Mouse (Mus musculus) embryonic facial prominence, embryonic 10.5 days (tissue): ENCODE results near the gene Gstm4. TPM values are rescaled to one million over a fixed set of nuclear protein-coding genes. Genes with fewer than 3 reads are reported as not detected.
"Not testable (repeated sequence)": the region's sequence is repeated elsewhere in the genome, so short reads cannot be mapped to it uniquely, and the experiment has no call there.

Experiments used
- DNase-seq: peaks from one replicate; pipeline ENCODE4 v3.0.0-alpha.2; 2017; ENCODE audit warnings: low spot score
- H3K27ac ChIP-seq: fragments of 300-500 bp; sonication (generic); replicated peaks from 2 replicates; pipeline ENCODE4 v1.5.1; 2016; ENCODE audit warnings: mild to moderate bottlenecking
- H3K27me3 ChIP-seq: fragments of 300-500 bp; sonication (generic); replicated peaks from 2 replicates; pipeline ENCODE4 v1.6.1; 2016; ENCODE audit warnings: low read depth, mild to moderate bottlenecking; ENCODE audit not compliant: poor library complexity, severe bottlenecking
- H3K36me3 ChIP-seq: fragments of 300-500 bp; sonication (generic); replicated peaks from 2 replicates; pipeline ENCODE4 v1.6.1; 2016; ENCODE audit warnings: mild to moderate bottlenecking, moderate library complexity
- H3K4me1 ChIP-seq: fragments of 300-500 bp; sonication (generic); 2 replicates; pipeline ENCODE4 v1.6.1; 2016
- H3K4me3 ChIP-seq: fragments of 300-500 bp; sonication (generic); 2 replicates; pipeline ENCODE4 v1.5.1; 2016; ENCODE audit warnings: mild to moderate bottlenecking, moderate library complexity
- H3K9me3 ChIP-seq: fragments of 300-500 bp; sonication (generic); 2 replicates; pipeline ENCODE4 v1.6.1; 2016; ENCODE audit warnings: mild to moderate bottlenecking
- WGBS: fragments of 180-500 bp; shearing (Covaris S2); methylation state at CpG from one replicate; pipeline ENCODE4 v1.1.7; 2016; 5-methylcytosine and 5-hydroxymethylcytosine counted together
- polyA plus RNA-seq: library from polyadenylated mRNA; unstranded; fragments of >200 nt; fragmentation: Nextera tagmentation; extraction: Ambion mirVana; gene quantifications from 2 replicates; pipeline ENCODE4 v1.2.1, GENCODE M21; 2016

Gstm4 gene
- polyA plus RNA-seq, 1 experiment from 2014 or later, result 13.2 TPM

DNA sequence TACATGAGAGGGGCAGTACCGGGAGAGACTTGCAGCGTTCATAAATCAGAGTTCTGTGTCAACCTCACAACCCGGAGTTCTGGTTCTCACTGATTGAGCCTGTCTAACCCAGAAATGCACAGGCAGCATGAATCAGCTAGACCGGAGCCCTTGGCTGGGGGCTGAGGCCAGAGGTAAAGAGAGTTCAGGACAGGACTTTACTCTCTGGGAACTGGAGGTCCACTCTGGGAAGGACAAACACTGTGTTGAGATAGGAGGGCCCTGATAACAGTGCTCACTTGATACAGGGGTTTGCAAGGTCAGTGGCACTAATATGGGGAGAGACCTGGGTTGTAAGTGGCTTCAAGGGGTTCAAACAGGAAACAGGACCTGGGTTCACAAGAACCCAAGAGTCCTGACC lies 19.4 kb downstream of the Gstm4 start:
- DNase-seq, result no peak
- Histone ChIP-seq H3K4me1 (peaks cover 4% of the 10 kb centered on the region; the same call in 1 of the 2 replicates), H3K9me3 (no peaks in the 10 kb centered on the region), H3K4me3 (no peak overlapping the region), H3K27ac (no peak overlapping the region), H3K27me3 (0 out of 2 replicates have a peak, but pooled peaks cover 3% of the 10 kb centered on the region), H3K36me3 (no peaks in the 10 kb centered on the region)
- 85% methylated on average over 4 of the region's 4 CpGs for WGBS

DNA sequence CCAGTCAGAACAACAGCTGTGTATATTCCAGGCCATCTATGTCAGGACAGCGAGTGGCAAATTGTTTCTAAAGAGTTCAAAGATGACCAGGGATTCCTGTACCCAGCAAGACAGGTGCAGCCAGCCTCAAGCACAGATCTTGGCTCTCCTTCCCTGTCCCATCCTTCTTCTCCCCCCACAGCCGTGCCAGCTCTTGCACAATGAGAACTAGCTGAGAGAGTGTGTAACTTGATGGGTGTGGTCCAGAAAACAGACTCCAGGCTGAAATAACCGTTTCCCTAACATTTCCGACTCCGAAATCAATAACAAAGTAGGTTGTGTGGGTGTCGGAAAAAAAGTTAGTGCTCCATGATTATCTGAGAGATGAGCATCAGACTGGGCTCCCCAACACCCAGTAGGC lies 22.0 kb downstream of the Gstm4 start:
- Histone ChIP-seq H3K4me1 (peaks cover 6% of the 10 kb centered on the region), H3K4me3 (no peak overlapping the region), H3K36me3 (no peaks in the 10 kb centered on the region), H3K27me3 (0 out of 2 replicates have a peak, but pooled peaks cover 3% of the 10 kb centered on the region), H3K9me3 (no peaks in the 10 kb centered on the region), H3K27ac (no peak overlapping the region)
- no peak for DNase-seq
- WGBS, result 87% methylated on average over 6 of the region's 6 CpGs

DNA sequence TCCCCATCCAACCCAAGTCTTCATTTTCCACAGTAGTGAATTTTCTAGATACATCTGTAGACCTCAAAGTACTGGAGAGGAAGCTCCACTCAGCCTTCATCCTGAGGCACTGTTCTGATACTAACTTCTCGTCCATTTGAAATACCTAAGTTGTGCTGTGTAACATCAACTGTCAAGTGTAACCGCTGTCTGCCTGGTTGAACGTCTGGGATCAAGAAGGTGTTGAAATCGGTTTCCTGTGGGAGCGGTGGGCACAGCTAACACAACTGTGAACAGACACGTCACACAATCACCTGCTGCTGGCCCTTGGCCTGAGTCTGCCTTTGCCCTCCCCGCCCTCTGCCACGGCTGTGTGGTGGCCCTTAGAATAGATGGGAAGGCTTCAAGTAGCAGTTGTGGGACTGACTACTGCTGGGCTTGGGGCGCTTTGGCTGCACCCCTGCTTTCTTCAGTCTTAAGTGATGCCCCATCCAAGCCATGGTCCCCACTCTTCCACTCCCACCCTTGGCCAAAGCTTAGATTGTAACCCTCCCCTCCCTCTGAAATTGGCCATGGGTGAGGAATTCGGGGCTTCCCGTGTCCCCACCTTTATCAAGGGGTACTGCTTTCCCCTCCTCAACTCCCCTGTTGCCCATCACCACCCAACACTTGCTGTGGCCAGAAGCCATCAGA lies 24.2 kb downstream of the Gstm4 start:
- H3K4me3 ChIP-seq, H3K27ac ChIP-seq, DNase-seq, H3K36me3 ChIP-seq, H3K27me3 ChIP-seq, H3K9me3 ChIP-seq: not testable (repeated sequence)
- 83% methylated on average over 11 of the region's 11 CpGs for WGBS
- H3K4me1 ChIP-seq, result peaks cover 19% of the 10 kb centered on the region

DNA sequence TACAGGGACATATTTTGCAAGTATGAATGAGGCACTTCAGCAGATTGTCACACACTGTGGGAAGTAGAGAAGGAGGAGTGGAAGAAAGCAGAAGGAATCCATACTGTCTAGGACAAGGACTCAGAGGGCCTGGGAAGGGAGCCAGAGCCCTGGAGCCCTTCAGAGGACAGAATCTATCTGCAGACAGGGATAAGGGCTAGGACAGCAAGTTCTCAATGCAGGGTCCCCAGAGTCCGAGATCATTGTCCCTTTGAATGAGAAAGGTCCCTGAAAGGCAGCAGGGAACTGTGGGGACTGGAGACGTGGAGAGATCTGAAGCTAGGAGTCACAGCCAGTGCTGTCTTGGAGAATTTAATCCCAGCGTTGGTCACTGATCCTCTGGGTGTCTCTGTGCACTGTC lies 25.5 kb downstream of the Gstm4 start:
- not testable (repeated sequence) for H3K36me3 ChIP-seq, H3K27me3 ChIP-seq, H3K27ac ChIP-seq, H3K9me3 ChIP-seq, H3K4me3 ChIP-seq, DNase-seq
- peaks cover 22% of the 10 kb centered on the region for H3K4me1 ChIP-seq
- 57% methylated on average over 3 of the region's 3 CpGs for WGBS

DNA sequence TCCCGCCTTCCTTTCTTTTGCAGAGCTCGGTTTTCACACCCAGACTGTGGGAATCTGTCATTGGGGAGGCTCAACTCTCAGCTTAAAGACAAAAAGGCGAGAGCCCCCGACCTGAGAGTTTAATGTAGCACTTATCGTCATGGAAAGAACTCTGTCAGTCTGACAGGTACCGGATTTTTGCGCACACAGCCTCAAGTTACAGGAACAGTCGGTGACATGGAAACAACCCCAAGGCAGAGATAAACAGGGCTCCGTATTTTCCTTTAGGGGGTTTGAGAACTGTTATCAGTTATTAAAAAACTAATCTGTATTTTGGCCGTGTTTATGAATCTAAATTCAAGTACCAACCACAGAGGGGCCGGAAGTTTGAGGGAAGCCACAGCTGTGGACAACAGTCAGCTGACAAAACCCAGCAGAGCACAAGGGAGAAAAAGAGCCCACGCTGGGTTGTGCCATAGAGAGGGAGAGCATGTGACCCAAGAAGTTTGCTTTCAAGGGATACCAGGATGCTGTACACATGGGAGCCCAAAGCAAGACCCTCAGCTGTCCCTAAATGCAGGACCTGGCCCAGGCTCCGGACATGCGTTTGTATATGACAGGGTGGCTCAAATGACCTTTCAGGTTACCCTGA lies 26.4 kb downstream of the Gstm4 start:
- no peaks in the 10 kb centered on the region for H3K36me3 ChIP-seq
- H3K4me3 ChIP-seq, result peak overlapping the region; percentile 60
- H3K27me3 ChIP-seq, result no peaks in the 10 kb centered on the region; the same call in 1 of the 2 replicates
- H3K4me1 ChIP-seq, result peaks cover 22% of the 10 kb centered on the region
- no peak for DNase-seq
- H3K27ac ChIP-seq, result peak overlapping the region; percentile 82
- WGBS, result 34% methylated on average over 14 of the region's 14 CpGs
- no peaks in the 10 kb centered on the region for H3K9me3 ChIP-seq

DNA sequence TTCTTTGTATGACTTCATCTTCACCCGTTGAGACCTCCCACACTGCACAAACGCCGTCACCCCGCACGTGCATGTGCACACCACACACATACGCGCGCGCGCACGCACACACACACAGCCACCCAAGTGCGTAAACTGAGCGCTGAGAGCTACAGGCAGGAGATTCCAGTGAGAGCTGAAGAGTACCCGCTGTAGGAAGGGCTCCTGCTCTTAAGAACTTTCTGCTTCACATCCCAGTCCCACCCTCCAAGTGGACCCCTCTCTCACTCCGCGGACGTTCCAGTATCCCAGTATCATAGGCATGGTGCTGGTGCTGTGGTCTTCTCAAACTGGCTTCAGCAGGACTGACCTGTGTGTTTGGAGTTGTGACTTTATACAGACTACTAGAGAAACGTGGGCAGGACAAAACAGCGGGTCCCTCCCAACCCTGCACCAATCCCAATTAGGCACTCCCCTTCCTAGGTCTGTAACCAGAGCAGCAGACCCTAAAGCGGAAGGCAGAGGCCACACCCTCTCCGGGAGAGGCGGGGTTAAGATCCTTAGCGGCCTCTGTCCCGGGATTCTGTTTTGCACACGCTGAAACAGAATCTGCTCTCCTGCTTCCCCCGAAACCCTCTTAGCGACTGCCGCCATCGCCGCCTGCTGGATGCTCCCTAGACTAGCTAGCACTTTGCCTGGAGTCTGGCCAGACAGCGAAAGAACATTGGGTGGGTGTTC lies 27.1 kb downstream of the Gstm4 start, which contains the start of gene Gstm1:
Gene Gstm1, minus strand, starts transcription at position 501 of the 717 bp plus-strand sequence.
- H3K4me1 ChIP-seq, result peaks cover 22% of the 10 kb centered on the region
- peak within 1 kb of the TSS; percentile 82 for H3K27ac ChIP-seq
- no peaks in the 10 kb centered on the region for H3K9me3 ChIP-seq
- H3K36me3 ChIP-seq, result no peaks in the 10 kb centered on the region
- DNase-seq, result peak; percentile 95
- WGBS, result under 1% methylated on average over 31 of the region's 31 CpGs
- peak within 1 kb of the TSS; percentile 60 for H3K4me3 ChIP-seq
- H3K27me3 ChIP-seq, result no peaks in the 10 kb centered on the region; the same call in 1 of the 2 replicates

DNA sequence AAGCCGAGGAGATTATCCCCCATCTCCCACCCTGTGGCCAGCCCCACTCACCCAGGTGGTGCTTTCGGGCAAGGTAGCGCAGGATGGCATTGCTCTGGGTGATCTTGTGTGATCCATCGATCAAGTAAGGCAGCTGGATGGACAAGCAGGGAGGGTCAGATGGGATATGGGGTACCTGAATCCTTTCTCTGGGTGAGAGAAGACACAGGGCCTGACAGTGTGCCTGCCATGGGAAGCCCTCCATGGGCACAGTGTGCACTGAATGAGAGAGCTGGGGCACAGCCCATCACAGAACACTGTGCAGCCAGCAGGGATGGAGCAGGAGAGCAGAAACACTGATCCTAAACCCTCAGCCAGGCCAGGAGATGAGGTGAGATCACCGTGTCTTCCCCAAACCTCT lies 28.2 kb downstream of the Gstm4 start:
- H3K27ac ChIP-seq, H3K36me3 ChIP-seq, DNase-seq, H3K9me3 ChIP-seq, H3K27me3 ChIP-seq: not testable (repeated sequence)
- Histone ChIP-seq H3K4me3 (peak overlapping the region; percentile 60; the same call in 1 of the 2 replicates), H3K4me1 (peaks cover 22% of the 10 kb centered on the region)
- 83% methylated on average over 5 of the region's 5 CpGs for WGBS

DNA sequence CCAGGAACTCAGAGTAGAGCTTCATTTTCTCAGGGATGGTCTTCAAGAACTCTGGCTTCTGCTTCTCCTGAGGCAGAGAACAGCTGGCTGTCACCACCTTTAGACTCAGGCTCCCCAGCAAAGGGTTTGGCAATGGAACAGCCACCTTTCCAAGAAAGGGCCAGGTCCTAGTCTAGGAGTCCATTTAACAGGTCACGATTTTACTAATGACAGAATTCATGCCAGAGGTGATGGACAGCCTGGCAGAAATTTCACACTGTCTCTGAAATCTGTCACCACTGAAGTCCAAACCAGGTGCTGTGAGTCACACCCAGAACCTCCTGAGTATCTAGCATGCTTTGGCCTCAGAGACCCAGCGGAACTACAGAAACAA lies 29.7 kb downstream of the Gstm4 start:
- H3K4me3 ChIP-seq, result no peak overlapping the region
- H3K9me3 ChIP-seq, result no peaks in the 10 kb centered on the region

DNA sequence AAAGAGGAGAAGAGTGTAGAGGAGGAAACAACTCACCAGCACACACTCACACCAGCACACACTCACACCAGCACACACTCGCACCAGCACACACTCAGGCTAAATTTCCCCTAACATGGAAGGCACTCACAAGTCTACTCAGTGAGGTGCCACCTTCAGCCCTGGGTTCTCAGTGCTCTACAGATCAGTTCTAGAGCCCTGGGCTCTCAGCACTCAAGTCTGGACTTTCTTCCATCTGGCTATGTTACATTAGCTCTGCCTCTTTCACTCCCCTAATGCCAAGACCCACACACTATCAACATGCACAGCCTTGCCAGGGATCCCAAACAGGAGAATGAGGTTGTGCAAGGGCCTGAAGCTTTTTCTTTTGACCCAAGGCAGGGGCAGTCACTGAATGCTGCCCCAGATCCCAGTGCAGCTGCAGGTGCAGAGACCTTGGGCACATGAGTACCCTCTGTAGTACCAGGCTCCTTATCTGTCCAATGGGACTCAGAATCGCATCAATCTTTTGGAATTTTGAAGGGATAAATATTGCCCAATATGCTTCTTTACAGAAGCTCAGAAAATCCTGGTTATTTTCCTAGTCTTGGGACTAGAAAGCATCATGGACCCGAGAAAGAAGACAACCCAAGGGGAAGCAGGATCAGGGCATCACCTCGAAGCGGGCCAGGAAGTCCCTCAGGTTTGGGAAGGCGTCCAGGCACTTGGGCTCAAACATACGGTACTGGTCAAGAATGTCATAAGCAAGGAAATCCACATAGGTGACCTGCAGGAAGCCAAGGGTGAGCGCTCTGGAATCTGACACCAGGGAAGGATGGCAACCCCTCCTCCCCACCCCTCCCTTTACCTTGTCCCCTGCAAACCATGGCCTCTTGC lies 30.4 kb downstream of the Gstm4 start:
- Histone ChIP-seq H3K9me3 (no peaks in the 10 kb centered on the region), H3K27me3 (no peaks in the 10 kb centered on the region; the same call in 1 of the 2 replicates), H3K27ac (no peak overlapping the region), H3K4me1 (peaks cover 22% of the 10 kb centered on the region), H3K36me3 (no peaks in the 10 kb centered on the region), H3K4me3 (no peak overlapping the region)
- DNase-seq, result no peak
- 70% methylated on average over 8 of the region's 8 CpGs for WGBS

More for the DNA sequence above, 29.7 kb downstream of the Gstm4 start:
- WGBS, result 91% methylated on average over 2 of the region's 2 CpGs
- H3K4me1 ChIP-seq, result peaks cover 22% of the 10 kb centered on the region
- no peaks in the 10 kb centered on the region for H3K36me3 ChIP-seq
- DNase-seq, result no peak
- H3K27ac ChIP-seq, result no peak overlapping the region
- no peaks in the 10 kb centered on the region; the same call in 1 of the 2 replicates for H3K27me3 ChIP-seq

DNA sequence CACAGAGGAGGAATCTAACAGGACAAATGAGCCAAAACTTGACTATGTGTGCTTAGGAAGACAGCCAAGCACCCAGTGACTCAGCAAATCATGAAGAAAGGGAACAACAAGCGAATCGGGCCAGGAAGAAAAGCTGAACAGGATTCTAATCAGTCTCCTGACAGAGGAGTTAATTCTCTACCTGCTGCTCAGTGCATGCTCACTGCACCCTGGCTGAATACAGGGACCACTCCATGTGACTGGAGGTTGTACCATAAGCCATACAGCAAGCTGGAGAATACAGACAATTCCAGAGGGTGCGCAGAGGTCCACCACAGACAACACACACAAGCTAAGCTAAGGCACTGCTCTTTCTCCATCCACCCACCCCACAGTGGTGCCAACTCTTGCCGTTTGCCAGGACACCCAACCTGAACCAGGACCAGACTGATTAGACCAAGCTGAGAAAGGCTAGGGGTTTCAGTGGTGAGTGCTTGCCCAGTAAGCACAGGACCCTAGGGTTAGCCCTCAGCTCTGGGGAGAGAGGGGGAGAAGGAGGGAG lies 31.3 kb downstream of the Gstm4 start:
- H3K36me3 ChIP-seq, result no peaks in the 10 kb centered on the region
- no peaks in the 10 kb centered on the region for H3K9me3 ChIP-seq
- no peak overlapping the region for H3K27ac ChIP-seq
- WGBS, result 88% methylated on average over 4 of the region's 4 CpGs
- peaks cover 18% of the 10 kb centered on the region for H3K4me1 ChIP-seq
- H3K27me3 ChIP-seq, result no peaks in the 10 kb centered on the region; the same call in 1 of the 2 replicates
- H3K4me3 ChIP-seq, result no peak overlapping the region
- DNase-seq, result no peak

DNA sequence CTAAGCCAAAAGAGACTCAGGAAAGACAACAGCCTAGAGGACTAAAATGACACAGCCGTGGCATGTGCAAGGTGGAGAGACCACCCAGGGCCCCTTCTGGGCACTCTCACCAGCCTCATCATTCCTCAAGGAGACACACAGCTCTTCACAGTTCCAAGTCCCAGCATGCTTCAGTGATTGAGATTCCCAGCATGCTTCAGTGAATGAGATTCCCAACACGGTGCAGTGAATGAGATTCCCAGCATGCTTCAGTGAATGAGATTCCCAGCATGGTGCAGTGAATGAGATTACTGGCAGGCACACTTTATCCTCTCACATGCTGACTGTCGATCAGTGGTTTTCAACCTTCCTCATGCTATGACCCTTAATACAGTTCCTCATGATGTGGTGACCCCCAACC lies 33.1 kb downstream of the Gstm4 start:
- H3K27ac ChIP-seq, result no peak overlapping the region
- 65% methylated on average over 3 of the region's 3 CpGs for WGBS
- peaks cover 6% of the 10 kb centered on the region for H3K4me1 ChIP-seq
- no peaks in the 10 kb centered on the region; the same call in 1 of the 2 replicates for H3K27me3 ChIP-seq
- no peak for DNase-seq
- no peaks in the 10 kb centered on the region for H3K9me3 ChIP-seq
- H3K36me3 ChIP-seq, result no peaks in the 10 kb centered on the region
- H3K4me3 ChIP-seq, result no peak overlapping the region

DNA sequence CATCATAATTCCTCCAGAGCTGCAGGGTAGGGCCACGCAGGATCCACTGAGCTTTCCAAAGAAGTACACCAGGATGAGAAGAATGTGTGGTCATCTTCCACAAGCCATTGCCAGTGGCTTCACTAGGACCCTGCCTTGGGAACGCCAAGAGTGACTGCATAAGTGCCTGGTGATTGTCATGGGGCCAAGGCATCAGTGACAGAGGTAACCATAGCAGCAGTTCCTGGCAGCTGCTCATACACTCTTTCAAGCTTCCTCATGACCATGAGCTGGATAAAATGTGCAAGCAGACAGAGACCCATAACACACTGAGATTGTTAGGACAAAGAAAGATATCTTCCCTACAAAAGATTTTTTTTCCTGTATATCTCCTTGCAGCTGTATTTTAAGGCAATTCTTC lies 34.4 kb downstream of the Gstm4 start:
- Histone ChIP-seq H3K4me3 (no peak overlapping the region), H3K4me1 (peaks cover 2% of the 10 kb centered on the region; the same call in 1 of the 2 replicates), H3K27ac (no peak overlapping the region), H3K36me3 (no peaks in the 10 kb centered on the region), H3K9me3 (no peaks in the 10 kb centered on the region), H3K27me3 (no peaks in the 10 kb centered on the region)
- DNase-seq, result no peak
- WGBS, result 77% methylated on average over 2 of the region's 2 CpGs
